Mouse (Mus musculus): Measurements from ENCODE around the gene AC124502.3.

Gene AC124502.3

GRCm38 (mm10) chr19:5032686-5033085 is 6.0 kb upstream of the AC124502.3 start:
- DNase-seq (ENCODE audit: low read depth, low spot score): no peak

DNA sequence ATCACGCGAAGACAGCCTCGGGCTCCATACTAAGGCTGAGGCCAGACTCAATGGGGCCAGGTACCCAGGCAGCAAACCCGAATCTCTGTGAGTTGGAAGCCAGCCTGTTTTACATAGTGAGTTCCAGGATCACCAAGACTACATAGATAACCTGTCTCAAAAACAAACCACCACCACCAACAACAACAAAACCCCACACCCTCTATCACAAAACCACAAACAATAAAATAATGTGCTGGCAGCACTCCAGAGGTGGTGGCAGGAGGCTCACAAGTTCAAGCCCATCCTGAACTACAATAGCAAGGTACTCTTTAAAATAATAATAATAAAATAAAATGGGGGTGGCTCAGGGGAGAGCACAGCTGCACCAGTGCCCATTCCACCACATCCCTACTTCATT is 2.1 kb upstream of the AC124502.3 start:
- no peak for DNase-seq (ENCODE audit: low read depth, low spot score)

- peak; percentile 91 for DNase-seq (ENCODE audit: low read depth, low spot score)
Measured at GRCm38 (mm10) chr19:5037678-5038571, 766 bp upstream of the AC124502.3 start.

- no peak for DNase-seq (ENCODE audit: low read depth, low spot score)
Measured at GRCm38 (mm10) chr19:5039301-5040114, 817 bp downstream of the AC124502.3 start.

DNA sequence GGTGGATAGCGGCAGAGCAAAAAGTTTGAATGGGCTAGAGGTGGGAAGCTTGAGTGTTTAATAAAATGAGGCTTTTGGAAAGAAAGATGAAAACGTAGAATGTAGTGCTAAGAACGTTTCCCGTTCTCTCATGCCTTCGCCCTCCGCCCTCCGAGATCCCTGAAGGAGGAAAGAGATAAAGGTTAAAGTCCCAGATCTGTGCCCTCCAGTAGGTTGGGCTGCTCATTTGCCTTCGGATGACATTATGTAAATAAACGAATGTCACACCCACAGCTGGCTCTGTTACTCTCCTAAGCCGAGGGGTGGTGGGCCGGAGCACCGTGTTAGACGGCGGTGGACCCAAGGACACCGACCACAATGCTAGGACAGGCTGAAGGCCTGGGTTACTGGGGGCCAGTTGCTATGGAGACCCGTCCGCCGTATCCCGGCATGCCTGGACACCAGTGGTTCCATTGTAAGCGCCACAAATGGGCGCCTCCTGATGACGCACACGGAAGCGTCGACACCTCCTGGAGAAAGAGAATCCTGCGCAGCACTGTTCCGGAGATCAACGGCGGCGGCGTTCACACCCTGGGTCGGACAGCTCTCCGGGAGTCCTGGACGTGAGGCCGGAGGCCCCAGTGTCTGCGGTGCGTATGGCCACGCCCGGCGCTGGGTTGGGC is 2.3 kb downstream of the AC124502.3 start, which contains the start of gene Brms1:
Gene Brms1, plus strand, starts transcription at position 493 of the 662 bp plus-strand sequence.
- DNase-seq (ENCODE audit: low read depth, low spot score): peak; percentile 95

GRCm38 (mm10) chr19:5041588-5041987 is 2.9 kb downstream of the AC124502.3 start:
- no peak for DNase-seq (ENCODE audit: low read depth, low spot score)

DNA sequence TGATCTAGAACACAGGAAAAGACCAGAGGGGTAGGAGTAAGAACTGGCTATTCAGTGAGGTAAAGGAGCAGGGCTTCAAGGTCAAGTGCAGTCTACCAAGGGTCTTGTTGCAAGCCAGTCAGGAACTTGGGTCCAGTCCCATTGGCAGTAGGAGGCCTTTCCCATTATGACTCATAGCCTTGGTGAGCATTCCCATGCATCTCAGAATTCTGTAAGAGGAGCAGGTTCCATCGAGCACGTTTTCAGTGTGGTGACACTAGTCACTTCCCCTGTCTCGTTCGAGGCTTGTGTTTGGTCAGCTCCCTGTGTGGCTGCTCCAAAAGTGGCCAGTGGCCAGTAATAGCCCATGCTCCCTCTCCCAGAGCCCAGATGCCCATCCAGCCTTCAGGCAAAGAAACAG is 6.8 kb downstream of the AC124502.3 start:
- no peak for DNase-seq (ENCODE audit: low read depth, low spot score)

- DNase-seq (ENCODE audit: low read depth, low spot score): no peak
Measured at GRCm38 (mm10) chr19:5048138-5049056, 9.7 kb downstream of the AC124502.3 start.

GRCm38 (mm10) chr19:5049325-5049724 is 10.6 kb downstream of the AC124502.3 start:
- DNase-seq (ENCODE audit: low read depth, low spot score): no peak

DNA sequence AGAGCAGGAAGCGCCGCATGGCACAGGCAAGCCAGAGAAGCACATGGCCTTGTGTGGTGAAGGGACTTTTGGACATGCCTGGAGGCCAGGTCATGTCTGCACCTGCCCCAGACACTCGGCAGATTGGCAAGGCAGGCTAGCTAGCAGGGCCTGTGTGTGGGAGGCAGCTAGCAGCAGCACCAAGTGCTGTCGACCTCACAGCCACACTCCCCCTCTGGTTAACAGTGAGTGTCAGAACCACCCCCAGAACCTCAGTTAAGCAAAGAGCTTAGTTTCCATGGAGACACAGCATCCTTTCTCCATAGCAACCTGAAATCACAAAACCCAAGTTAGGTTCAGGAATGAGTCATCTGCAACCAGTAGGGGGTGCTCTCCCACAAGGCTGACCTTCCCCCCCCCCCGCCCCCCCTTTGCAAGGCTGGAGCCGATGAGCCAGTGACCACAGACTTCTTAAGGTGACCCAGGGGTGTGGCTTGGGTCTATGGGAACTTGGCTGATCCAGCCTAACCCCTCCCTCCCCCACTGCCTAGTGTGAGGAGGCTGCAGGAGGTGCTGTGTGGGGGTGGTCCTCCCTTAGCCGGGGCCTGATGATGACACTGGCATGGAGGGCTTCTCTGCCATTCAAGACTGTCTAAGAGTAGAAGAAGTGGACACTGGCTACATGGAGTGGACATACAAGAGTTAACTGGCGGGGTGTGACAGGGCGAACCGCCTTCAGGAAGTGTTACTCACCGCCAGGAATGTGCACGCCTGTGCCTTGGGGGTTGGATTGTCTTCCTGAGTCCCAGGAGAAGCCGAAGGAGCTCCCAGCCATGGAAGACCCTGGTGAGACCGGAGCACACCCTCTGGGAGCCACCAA is 11.6 kb downstream of the AC124502.3 start, which contains the start of gene Rin1:
Gene Rin1, plus strand, starts transcription at position 435 of the 859 bp plus-strand sequence.
- no peak for DNase-seq (ENCODE audit: low read depth, low spot score)

- no peak for DNase-seq (ENCODE audit: low read depth, low spot score)
Measured at GRCm38 (mm10) chr19:5051031-5051430, 12.3 kb downstream of the AC124502.3 start.

GRCm38 (mm10) chr19:5051515-5051914 is 12.8 kb downstream of the AC124502.3 start:
- no peak for DNase-seq (ENCODE audit: low read depth, low spot score)

GRCm38 (mm10) chr19:5052166-5052822 is 13.6 kb downstream of the AC124502.3 start:
- DNase-seq (ENCODE audit: low read depth, low spot score): no peak

DNA sequence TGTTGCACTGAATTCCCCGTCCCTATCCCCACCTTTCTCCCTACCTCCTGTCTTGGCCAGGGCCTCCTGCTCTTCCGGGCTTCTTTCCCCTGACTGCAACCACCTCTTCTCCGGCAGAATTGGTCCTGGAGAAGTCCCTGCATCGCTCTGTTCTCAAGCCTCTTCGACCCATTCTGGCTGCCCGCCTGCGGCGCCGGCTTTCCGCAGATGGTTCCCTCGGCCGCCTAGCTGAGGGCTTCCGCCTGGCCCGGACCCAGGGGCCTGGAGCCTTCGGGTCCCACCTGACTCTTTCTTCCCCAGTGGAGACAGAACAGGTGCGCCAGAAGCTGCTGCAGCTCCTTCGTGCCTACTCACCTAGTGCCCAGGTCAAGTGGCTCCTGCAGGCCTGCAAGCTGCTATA is 14.2 kb downstream of the AC124502.3 start:
- no peak for DNase-seq (ENCODE audit: low read depth, low spot score)

- DNase-seq (ENCODE audit: low read depth, low spot score): peak; percentile 60
Measured at GRCm38 (mm10) chr19:5053909-5054308, 15.2 kb downstream of the AC124502.3 start.

DNA sequence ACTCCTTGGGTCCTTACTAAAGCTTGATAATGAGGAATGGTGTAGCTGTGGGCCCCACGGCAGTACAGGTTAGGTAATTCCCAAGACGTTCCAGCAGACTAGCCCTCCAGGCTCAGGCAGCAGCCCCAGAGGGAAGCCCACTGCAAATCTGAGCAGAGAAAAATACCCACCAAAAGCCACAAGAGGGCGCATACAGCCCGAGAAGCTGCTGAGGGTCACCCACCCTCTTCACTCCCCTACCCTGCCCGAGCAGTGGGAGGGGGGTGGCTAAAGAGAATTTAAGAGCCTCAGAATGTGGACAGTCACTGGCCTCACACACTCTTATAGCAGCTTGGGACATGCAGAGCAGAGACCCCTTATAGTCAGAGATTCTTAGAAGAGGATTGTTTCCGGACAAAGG is 17.6 kb downstream of the AC124502.3 start:
- DNase-seq (ENCODE audit: low read depth, low spot score): peak; percentile 82

GRCm38 (mm10) chr19:5057876-5058775 is 19.4 kb downstream of the AC124502.3 start:
- DNase-seq (ENCODE audit: low read depth, low spot score): no peak
